In the genomic region with DNA sequence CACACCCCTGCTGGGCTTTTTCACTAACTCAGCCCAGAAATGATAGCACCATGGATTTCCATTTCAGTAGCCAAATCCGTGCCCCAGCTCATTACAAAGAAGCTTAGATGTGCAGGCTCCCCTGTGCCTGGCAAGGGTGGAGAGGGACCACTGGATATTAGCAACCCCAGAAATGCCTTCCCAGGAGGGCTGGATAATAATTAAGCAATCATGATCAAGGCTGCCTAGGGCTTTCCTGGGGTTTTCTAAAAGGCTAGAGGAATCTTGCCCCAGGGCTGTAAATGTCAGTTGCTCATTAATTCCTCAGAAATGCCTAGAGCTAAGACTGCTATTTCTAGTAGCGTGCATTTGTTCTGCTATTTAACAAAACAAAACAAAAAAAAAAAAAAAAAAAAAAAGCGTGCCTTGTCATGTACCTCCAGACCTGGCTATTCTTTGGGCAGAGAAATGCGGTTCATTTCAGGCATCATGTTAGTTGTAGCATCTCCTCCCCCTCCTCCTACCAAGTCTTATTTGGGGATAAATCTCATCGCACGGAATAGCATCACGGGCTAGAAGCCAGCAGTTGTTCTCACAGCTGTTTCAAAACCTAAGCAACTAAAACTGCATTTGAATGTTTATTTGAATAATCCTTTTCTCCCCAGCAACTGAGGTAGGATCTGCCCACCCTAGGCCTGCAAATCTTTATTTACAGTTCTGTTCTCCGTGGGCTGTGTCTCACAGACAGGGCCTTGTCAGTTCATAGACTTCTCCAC, we compare ENCODE assay signal across 14 mouse cellular contexts.
DNase-seq lines count a peak whose midpoint lies in the region; ATAC-seq lines count a peak whose summit lies in the region.
"Had no signal": no experiment of that assay in that cellular context is flagged by ENCODE, and none has a peak within 500 bp of the region (broad histone marks: within the 10 kb centered on the region; RNA-seq: fewer than 3 reads in every experiment).

No protein-coding gene starts in this region.

- H3K27ac ChIP-seq in heart, embryonic 10.5 days = peak overlapping the region; percentile 31; the same call in 1 of the 2 replicates
- 0 out of 2 replicates have a peak overlapping the region, but pooled peaks have one; percentile 33 for H3K27ac ChIP-seq in neural tube, embryonic 15.5 days (replicated peaks)
- H3K27ac ChIP-seq in kidney, embryonic 15.5 days = peak overlapping the region; percentile 86
- H3K27ac ChIP-seq: embryonic facial prominence, embryonic 13.5 days; layer of hippocampus, adult 2 months; limb, embryonic 12.5 days had no signal

- WGBS in heart, embryonic 10.5 days = 42% methylated on average over 8 of the region's 8 CpGs
- WGBS in neural tube, embryonic 15.5 days = 16% methylated on average over 8 of the region's 8 CpGs
- WGBS in kidney, embryonic 15.5 days = 25% methylated on average over 8 of the region's 8 CpGs

- H3K4me3 ChIP-seq in heart, embryonic 10.5 days = no peak overlapping the region
- H3K4me3 ChIP-seq in neural tube, embryonic 15.5 days (replicated peaks) = no peak overlapping the region
- H3K4me3 ChIP-seq in kidney, embryonic 15.5 days (replicated peaks) = no peak overlapping the region
- H3K4me3 ChIP-seq: embryonic facial prominence, embryonic 13.5 days; layer of hippocampus, adult 2 months; limb, embryonic 12.5 days had no signal

- ATAC-seq in neural tube, embryonic 15.5 days (ENCODE audit: low FRiP score) = no peak
- ATAC-seq in kidney, embryonic 15.5 days (replicated peaks; ENCODE audit: low FRiP score) = peak; percentile 57
- ATAC-seq in cerebellum, adult (ENCODE audit: insufficient number of reproducible peaks, low FRiP score, low TSS enrichment) = no peak

- H3K36me3 ChIP-seq in heart, embryonic 10.5 days = no peaks in the 10 kb centered on the region
- no peaks in the 10 kb centered on the region for H3K36me3 ChIP-seq in neural tube, embryonic 15.5 days
- H3K36me3 ChIP-seq in kidney, embryonic 15.5 days = no peaks in the 10 kb centered on the region
- H3K36me3 ChIP-seq: embryonic facial prominence, embryonic 13.5 days; limb, embryonic 12.5 days had no signal

- no peaks in the 10 kb centered on the region for H3K9me3 ChIP-seq in heart, embryonic 10.5 days
- no peaks in the 10 kb centered on the region for H3K9me3 ChIP-seq in neural tube, embryonic 15.5 days (replicated peaks)
- H3K9me3 ChIP-seq in kidney, embryonic 15.5 days (replicated peaks) = no peaks in the 10 kb centered on the region
- H3K9me3 ChIP-seq: embryonic facial prominence, embryonic 13.5 days; limb, embryonic 12.5 days had no signal

- H3K4me2 ChIP-seq in neural tube, embryonic 15.5 days = no peak overlapping the region
- H3K4me2 ChIP-seq in kidney, embryonic 15.5 days = peak overlapping the region; percentile 10
- H3K4me2 ChIP-seq: embryonic facial prominence, embryonic 13.5 days; limb, embryonic 12.5 days had no signal

- no peak for DNase-seq in heart, embryonic 10.5 days (ENCODE audit: low spot score)
- DNase-seq in heart, adult 9 months (ENCODE audit: low spot score in 2 of 2) = no peak
- DNase-seq in neural tube, embryonic 10.5 days (ENCODE audit: extremely low spot score, low spot score) = no peak
- peak; percentile 53 for DNase-seq in yolk sac, embryonic 10.5 days (ENCODE audit: low spot score)
- DNase-seq in B cell, adult 2 months = no peak
- DNase-seq: adrenal gland, postnatal 10 days; cerebellum, adult 2 months; thymus, postnatal 4 days had no signal

- H3K4me1 ChIP-seq in heart, embryonic 10.5 days = no peaks in the 10 kb centered on the region
- H3K4me1 ChIP-seq in neural tube, embryonic 15.5 days = peaks cover 16% of the 10 kb centered on the region
- H3K4me1 ChIP-seq in kidney, embryonic 15.5 days = peaks cover 24% of the 10 kb centered on the region

- no peaks in the 10 kb centered on the region for H3K27me3 ChIP-seq in heart, embryonic 10.5 days (ENCODE audit: insufficient read depth, poor library complexity, severe bottlenecking)
- no peaks in the 10 kb centered on the region for H3K27me3 ChIP-seq in neural tube, embryonic 15.5 days (replicated peaks)
- no peaks in the 10 kb centered on the region for H3K27me3 ChIP-seq in kidney, embryonic 15.5 days
- H3K27me3 ChIP-seq: embryonic facial prominence, embryonic 13.5 days; limb, embryonic 12.5 days had no signal

- H3K9ac ChIP-seq in neural tube, embryonic 15.5 days (replicated peaks) = no peak overlapping the region
- no peak overlapping the region for H3K9ac ChIP-seq in kidney, embryonic 15.5 days
- H3K9ac ChIP-seq: embryonic facial prominence, embryonic 13.5 days; limb, embryonic 12.5 days had no signal

Comparison
In these comparisons a context has a peak if more than half of its experiments do, and no peak if none do; other contexts are left out.
1. H3K27ac ChIP-seq: peak in every context shown above with its lines; median percentile 86 in kidney, embryonic 15.5 days; 33 in neural tube, embryonic 15.5 days; 31 in heart, embryonic 10.5 days.